Mouse (Mus musculus) hematopoietic stem cell, adult 5-6 weeks (primary cell): ENCODE measurements around the gene Tedc1. TPM values are rescaled to one million over a fixed set of nuclear protein-coding genes. Genes with fewer than 3 reads are reported as not detected.

Source experiments
- ATAC-seq, 2 experiments: fragments of 125-278 bp in 1 of 2; replicated peaks in 1 of 2; 2 replicates each; pipeline ENCODE4 v1.8.0; 2016 to 2017; ENCODE audit warnings: inconsistent platforms in 2 of 2, mild to moderate bottlenecking in 2 of 2, moderate number of reproducible peaks in 2 of 2, low read depth in 1 of 2, moderate TSS enrichment in 1 of 2; ENCODE audit not compliant: low FRiP score in 2 of 2, poor library complexity in 2 of 2, severe bottlenecking in 2 of 2, insufficient read depth in 1 of 2, low TSS enrichment in 1 of 2
- total RNA-seq: library from RNA; stranded (forward); fragments of 172-1452, 232-1000 nt; gene quantifications from 2 replicates; pipeline ENCODE4 v1.2.3, GENCODE M21; 2017

Tedc1 gene
- total RNA-seq, 1 experiment from 2014 or later: 8.8 TPM

GRCm38 (mm10) chr12:113212326-113212924, 56.2 kb downstream of the Tedc1 start:
- ATAC-seq: no peak

- ATAC-seq: no peak
Observed at GRCm38 (mm10) chr12:113213226-113213625, 57.0 kb downstream of the Tedc1 start.

DNA sequence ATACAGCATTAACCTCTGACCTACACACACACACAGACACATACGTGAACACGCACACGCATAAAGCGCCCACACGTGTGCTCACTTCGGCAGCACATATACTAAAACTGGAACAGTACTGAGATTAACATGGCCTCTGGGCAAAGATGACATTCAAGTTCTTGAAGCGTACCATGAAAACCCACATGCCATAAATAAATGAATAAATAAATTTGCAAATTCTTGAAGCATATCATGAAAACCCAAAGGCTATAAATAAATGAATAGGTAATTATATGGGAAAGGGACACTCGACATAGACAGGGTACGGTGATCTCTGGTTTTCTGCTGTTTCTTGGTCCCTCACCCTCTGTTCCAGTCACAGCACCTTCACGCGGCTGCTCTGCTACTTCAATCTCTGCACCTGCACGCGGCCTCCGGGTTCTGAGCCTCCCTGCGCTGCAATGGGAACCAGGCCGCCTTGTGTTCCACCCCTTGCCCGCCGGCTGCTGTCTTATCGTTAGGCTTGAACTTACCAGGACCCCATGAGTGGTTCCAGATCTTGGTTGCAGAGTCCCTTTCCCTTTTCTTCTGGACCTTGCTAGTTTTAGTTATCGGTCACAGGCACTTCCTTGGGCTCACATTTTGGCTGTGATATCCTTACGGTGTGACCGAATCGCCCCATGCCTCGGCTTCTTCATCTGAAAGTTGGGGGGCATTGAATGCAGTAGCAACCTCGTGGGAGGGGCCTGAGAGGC, 58.0 kb downstream of the Tedc1 start:
- ATAC-seq: no peak

DNA sequence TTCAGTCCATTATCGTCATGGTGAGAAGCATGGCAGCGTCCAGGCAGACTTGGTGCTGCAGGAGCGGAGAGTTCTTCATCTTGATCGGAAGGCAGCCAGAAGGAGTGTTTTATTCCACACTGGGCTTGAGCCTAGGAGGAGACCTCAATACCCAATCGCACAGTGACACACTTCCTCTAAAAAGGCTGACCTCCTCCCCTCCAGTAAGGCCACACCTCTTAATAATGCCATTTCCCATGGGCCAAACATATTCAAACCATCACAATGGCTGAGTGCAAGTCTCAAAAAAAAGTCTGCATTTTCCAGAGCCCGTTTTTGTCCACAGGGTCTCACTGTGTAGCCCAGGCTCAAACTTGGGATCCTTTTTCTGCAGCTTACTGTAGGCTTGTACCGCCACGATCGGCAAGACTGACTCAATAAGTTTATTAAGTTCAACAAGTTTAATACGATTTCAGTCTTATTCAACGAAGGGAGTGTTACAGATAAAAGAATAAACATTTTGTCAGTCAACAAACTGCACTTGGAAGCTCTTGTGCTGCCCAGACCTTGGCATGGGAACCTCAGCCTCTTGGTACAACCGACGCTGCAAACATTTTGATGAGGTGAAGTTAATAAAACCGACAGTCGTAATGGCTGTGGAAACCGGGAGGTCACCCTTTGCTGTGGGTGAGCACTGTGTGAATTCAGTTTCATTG, 58.9 kb downstream of the Tedc1 start:
- ATAC-seq: no peak

Other genes with a start within 250 kb of the Tedc1 start
- gene Jag2, start 226.6 kb upstream of the Tedc1 start, total RNA-seq: 17.8 and 28.7 TPM in 2 replicates
- 17.9 and 21.9 TPM in 2 replicates for gene Nudt14, start 214.3 kb upstream of the Tedc1 start, total RNA-seq
- 6.0 and 7.8 TPM in 2 replicates for gene Btbd6, start 179.9 kb upstream of the Tedc1 start, total RNA-seq
- 58.6 and 75.9 TPM in 2 replicates for gene Brf1, start 155.7 kb upstream of the Tedc1 start, total RNA-seq
- gene Pacs2, start 141.9 kb upstream of the Tedc1 start, total RNA-seq: 12.9 and 14.5 TPM in 2 replicates
- gene Tex22, start 81.9 kb upstream of the Tedc1 start, total RNA-seq: 0.38 TPM in 1 of 2 replicates, not detected in the other
- gene Mta1, start 58.1 kb upstream of the Tedc1 start, total RNA-seq: 39.8 and 42.2 TPM in 2 replicates
- 0.40 TPM in 1 of 2 replicates, not detected in the other for gene Crip2, start 16.2 kb upstream of the Tedc1 start, total RNA-seq
- gene Crip1, start 10.1 kb upstream of the Tedc1 start, total RNA-seq: 222 and 411 TPM in 2 replicates
- gene Tmem121, start 29.5 kb downstream of the Tedc1 start, total RNA-seq: 2.3 and 2.4 TPM in 2 replicates